Comparison of ENCODE assay signal across 10 mouse cellular contexts in genomic region chr11:49900962-49901658, GRCm38 (mm10). TPM values are rescaled to one million over a fixed set of nuclear protein-coding genes. Genes with fewer than 3 reads are reported as not detected.
DNase-seq lines count a peak whose midpoint lies in the region; ATAC-seq lines count a peak whose summit lies in the region.
"Had no signal": no experiment of that assay in that cellular context is flagged by ENCODE, and none has a peak within 500 bp of the region (broad histone marks: within the 10 kb centered on the region; RNA-seq: fewer than 3 reads in every experiment).

No protein-coding gene starts in this region.

- peak overlapping the region; percentile 60 for H3K4me3 ChIP-seq in heart, embryonic 15.5 days
- peak overlapping the region; percentile 71 for H3K4me3 ChIP-seq in forebrain, embryonic 12.5 days (replicated peaks)
- peak overlapping the region; percentile 50 for H3K4me3 ChIP-seq in neural tube, embryonic 11.5 days (ENCODE audit: low read depth, low read length)

- peaks cover 9% of the 10 kb centered on the region for H3K4me1 ChIP-seq in heart, embryonic 15.5 days (replicated peaks)
- peaks cover 6% of the 10 kb centered on the region for H3K4me1 ChIP-seq in forebrain, embryonic 12.5 days
- no peaks in the 10 kb centered on the region for H3K4me1 ChIP-seq in neural tube, embryonic 11.5 days (ENCODE audit: control insufficient read depth, insufficient read depth, low read length)

- intact Hi-C loops in heart, postnatal 36 days (cut with DNase I): loop anchor here (1.0 kb wide), 1 partner anchor 55 kb away; no protein-coding TSS in a partner anchor

- no peak for ATAC-seq in heart, embryonic 15.5 days (replicated peaks; ENCODE audit: insufficient number of reproducible peaks, insufficient read depth, low FRiP score, low read depth)
- peak; percentile 15; the same call in 1 of the 2 replicates for ATAC-seq in forebrain, embryonic 12.5 days (ENCODE audit: low FRiP score)
- ATAC-seq in neural tube, embryonic 11.5 days (ENCODE audit: insufficient read depth, low FRiP score, low TSS enrichment): peak; percentile 32

- H3K4me2 ChIP-seq in heart, embryonic 15.5 days: peak overlapping the region; percentile 99
- peak overlapping the region; percentile 100 for H3K4me2 ChIP-seq in forebrain, embryonic 12.5 days
- peak overlapping the region; percentile 99 for H3K4me2 ChIP-seq in neural tube, embryonic 11.5 days (ENCODE audit: low read depth)

- no peak for DNase-seq in heart, postnatal 36 days
- DNase-seq in kidney, postnatal 14 days: peak; percentile 37
- DNase-seq in neural tube, embryonic 11.5 days (ENCODE audit: low spot score): no peak
- no peak for DNase-seq in ovary, postnatal 10 days (ENCODE audit: low spot score)
- no peak for DNase-seq in urinary bladder, adult 18-20 months (ENCODE audit: low spot score in 2 of 2)
- no peak for DNase-seq in spleen, postnatal 4 days (ENCODE audit: low spot score in 2 of 2)

- H3K9me3 ChIP-seq in heart, embryonic 15.5 days (replicated peaks): no peaks in the 10 kb centered on the region
- H3K9me3 ChIP-seq in forebrain, embryonic 12.5 days: peaks cover 6% of the 10 kb centered on the region
- H3K9me3 ChIP-seq in neural tube, embryonic 11.5 days (ENCODE audit: control insufficient read depth, low read length): no peaks in the 10 kb centered on the region

- no peaks in the 10 kb centered on the region for H3K36me3 ChIP-seq in heart, embryonic 15.5 days
- no peaks in the 10 kb centered on the region for H3K36me3 ChIP-seq in forebrain, embryonic 12.5 days (replicated peaks)
- no peaks in the 10 kb centered on the region for H3K36me3 ChIP-seq in neural tube, embryonic 11.5 days (ENCODE audit: control insufficient read depth, insufficient read depth, low read length)
- H3K36me3 ChIP-seq: G1E had no signal

- no peak overlapping the region for H3K27ac ChIP-seq in heart, embryonic 15.5 days
- H3K27ac ChIP-seq in forebrain, embryonic 12.5 days: no peak overlapping the region
- H3K27ac ChIP-seq in neural tube, embryonic 11.5 days (ENCODE audit: low read depth, low read length): no peak overlapping the region
- H3K27ac ChIP-seq: macrophage had no signal

- H3K27me3 ChIP-seq in heart, embryonic 15.5 days: peaks cover 50% of the 10 kb centered on the region
- H3K27me3 ChIP-seq in forebrain, embryonic 12.5 days: peaks cover 43% of the 10 kb centered on the region
- peaks cover 21% of the 10 kb centered on the region for H3K27me3 ChIP-seq in neural tube, embryonic 11.5 days (ENCODE audit: control insufficient read depth, insufficient read depth, low read length)

- WGBS in heart, embryonic 15.5 days: 30% methylated on average over 15 of the region's 15 CpGs
- WGBS in forebrain, embryonic 12.5 days: 31% methylated on average over 15 of the region's 15 CpGs
- 17% methylated on average over 15 of the region's 15 CpGs for WGBS in neural tube, embryonic 11.5 days

- H3K9ac ChIP-seq in heart, embryonic 15.5 days: peak overlapping the region; percentile 59; the same call in 1 of the 2 replicates
- peak overlapping the region; percentile 77; the same call in 1 of the 2 replicates for H3K9ac ChIP-seq in forebrain, embryonic 12.5 days
- no peak overlapping the region for H3K9ac ChIP-seq in neural tube, embryonic 11.5 days (ENCODE audit: low read length)

RNA-seq across cellular contexts. Expression of gene Rasgef1c, which starts 0.5 kb away (rescaled TPM):
- polyA plus RNA-seq in heart, embryonic 15.5 days (2015; fragmentation: Nextera tagmentation; extraction: Ambion mirVana): 0.05 and 0.28 TPM in 2 replicates
- under 1 TPM; 0.31 to 0.46 TPM for total RNA-seq in heart, postnatal 36 days (2021)
- polyA plus RNA-seq in forebrain, embryonic 12.5 days (2016; fragmentation: Nextera tagmentation; extraction: Ambion mirVana): 1.8 and 2.8 TPM in 2 replicates
- polyA plus RNA-seq in neural tube, embryonic 11.5 days (2014; fragmentation: Nextera tagmentation; extraction: Ambion mirVana): 8.5 and 10.9 TPM in 2 replicates
- polyA plus RNA-seq: G1E, macrophage had no signal

RNA-seq across cellular contexts. Expression of gene Mapk9, which starts 54.6 kb away (rescaled TPM):
- polyA plus RNA-seq in heart, embryonic 15.5 days (2015; fragmentation: Nextera tagmentation; extraction: Ambion mirVana): 31.1 and 33.0 TPM in 2 replicates
- 10 to 100 TPM; 39.9 to 44.1 TPM for total RNA-seq in heart, postnatal 36 days (2021)
- polyA plus RNA-seq in forebrain, embryonic 12.5 days (2016; fragmentation: Nextera tagmentation; extraction: Ambion mirVana): 41.8 and 43.2 TPM in 2 replicates
- polyA plus RNA-seq in neural tube, embryonic 11.5 days (2014; fragmentation: Nextera tagmentation; extraction: Ambion mirVana): 50.9 and 51.8 TPM in 2 replicates
